Mouse (Mus musculus): ENCODE measurements around the gene Ctsl. TPM values are rescaled to one million over a fixed set of nuclear protein-coding genes. Genes with fewer than 3 reads are reported as not detected.

Gene Ctsl
- total RNA-seq (2017): 84.4 and 135 TPM in 2 replicates

- peak; percentile 96 to 98 for ATAC-seq (replicated peaks in 1 of 2; ENCODE audit: insufficient read depth in 1 of 2, low FRiP score in 2 of 2, low TSS enrichment in 1 of 2, low read depth in 1 of 2, poor library complexity in 2 of 2, severe bottlenecking in 2 of 2)
Measured at GRCm38 (mm10) chr13:64370173-64370940, at the start of gene Ctsl. Gene Ctsl (minus strand): TSS chr13:64370890.

GRCm38 (mm10) chr13:64416955-64417601 is 46.4 kb upstream of the Ctsl start:
- no peak for ATAC-seq (replicated peaks in 1 of 2; ENCODE audit: insufficient read depth in 1 of 2, low FRiP score in 2 of 2, low TSS enrichment in 1 of 2, low read depth in 1 of 2, poor library complexity in 2 of 2, severe bottlenecking in 2 of 2)

- no peak for ATAC-seq (replicated peaks in 1 of 2; ENCODE audit: insufficient read depth in 1 of 2, low FRiP score in 2 of 2, low TSS enrichment in 1 of 2, low read depth in 1 of 2, poor library complexity in 2 of 2, severe bottlenecking in 2 of 2)
Measured at GRCm38 (mm10) chr13:64415659-64416058, 45.0 kb upstream of the Ctsl start.

GRCm38 (mm10) chr13:64412752-64413257 is 42.1 kb upstream of the Ctsl start:
- no peak for ATAC-seq (replicated peaks in 1 of 2; ENCODE audit: insufficient read depth in 1 of 2, low FRiP score in 2 of 2, low TSS enrichment in 1 of 2, low read depth in 1 of 2, poor library complexity in 2 of 2, severe bottlenecking in 2 of 2)

- no peak; a peak in 1 of 4 replicates for ATAC-seq (replicated peaks in 1 of 2; ENCODE audit: insufficient read depth in 1 of 2, low FRiP score in 2 of 2, low TSS enrichment in 1 of 2, low read depth in 1 of 2, poor library complexity in 2 of 2, severe bottlenecking in 2 of 2)
Measured at GRCm38 (mm10) chr13:64411282-64411681, 40.6 kb upstream of the Ctsl start.

- ATAC-seq (replicated peaks in 1 of 2; ENCODE audit: insufficient read depth in 1 of 2, low FRiP score in 2 of 2, low TSS enrichment in 1 of 2, low read depth in 1 of 2, poor library complexity in 2 of 2, severe bottlenecking in 2 of 2): peak; percentile 94 to 96
Measured at GRCm38 (mm10) chr13:64410604-64411003, 39.9 kb upstream of the Ctsl start.

- ATAC-seq (replicated peaks in 1 of 2; ENCODE audit: insufficient read depth in 1 of 2, low FRiP score in 2 of 2, low TSS enrichment in 1 of 2, low read depth in 1 of 2, poor library complexity in 2 of 2, severe bottlenecking in 2 of 2): peak; percentile 59 to 67; a peak in 3 of 4 replicates
Measured at GRCm38 (mm10) chr13:64407992-64408391, 37.3 kb upstream of the Ctsl start.

GRCm38 (mm10) chr13:64405550-64405949 is 34.9 kb upstream of the Ctsl start:
- no peak for ATAC-seq (replicated peaks in 1 of 2; ENCODE audit: insufficient read depth in 1 of 2, low FRiP score in 2 of 2, low TSS enrichment in 1 of 2, low read depth in 1 of 2, poor library complexity in 2 of 2, severe bottlenecking in 2 of 2)

GRCm38 (mm10) chr13:64403519-64403918 is 32.8 kb upstream of the Ctsl start:
- no peak for ATAC-seq (replicated peaks in 1 of 2; ENCODE audit: insufficient read depth in 1 of 2, low FRiP score in 2 of 2, low TSS enrichment in 1 of 2, low read depth in 1 of 2, poor library complexity in 2 of 2, severe bottlenecking in 2 of 2)

- no peak for ATAC-seq (replicated peaks in 1 of 2; ENCODE audit: insufficient read depth in 1 of 2, low FRiP score in 2 of 2, low TSS enrichment in 1 of 2, low read depth in 1 of 2, poor library complexity in 2 of 2, severe bottlenecking in 2 of 2)
Measured at GRCm38 (mm10) chr13:64402951-64403460, 32.3 kb upstream of the Ctsl start.

GRCm38 (mm10) chr13:64402504-64402949 is 31.8 kb upstream of the Ctsl start:
- ATAC-seq (replicated peaks in 1 of 2; ENCODE audit: insufficient read depth in 1 of 2, low FRiP score in 2 of 2, low TSS enrichment in 1 of 2, low read depth in 1 of 2, poor library complexity in 2 of 2, severe bottlenecking in 2 of 2): no peak

- peak; percentile 74 to 81 for ATAC-seq (replicated peaks in 1 of 2; ENCODE audit: insufficient read depth in 1 of 2, low FRiP score in 2 of 2, low TSS enrichment in 1 of 2, low read depth in 1 of 2, poor library complexity in 2 of 2, severe bottlenecking in 2 of 2)
Measured at GRCm38 (mm10) chr13:64402006-64402405, 31.3 kb upstream of the Ctsl start.

GRCm38 (mm10) chr13:64400801-64401361 is 30.2 kb upstream of the Ctsl start:
- ATAC-seq (replicated peaks in 1 of 2; ENCODE audit: insufficient read depth in 1 of 2, low FRiP score in 2 of 2, low TSS enrichment in 1 of 2, low read depth in 1 of 2, poor library complexity in 2 of 2, severe bottlenecking in 2 of 2): no peak

GRCm38 (mm10) chr13:64399906-64400305 is 29.2 kb upstream of the Ctsl start:
- no peak for ATAC-seq (replicated peaks in 1 of 2; ENCODE audit: insufficient read depth in 1 of 2, low FRiP score in 2 of 2, low TSS enrichment in 1 of 2, low read depth in 1 of 2, poor library complexity in 2 of 2, severe bottlenecking in 2 of 2)

- ATAC-seq (replicated peaks in 1 of 2; ENCODE audit: insufficient read depth in 1 of 2, low FRiP score in 2 of 2, low TSS enrichment in 1 of 2, low read depth in 1 of 2, poor library complexity in 2 of 2, severe bottlenecking in 2 of 2): no peak
Measured at GRCm38 (mm10) chr13:64398065-64398464, 27.4 kb upstream of the Ctsl start.

GRCm38 (mm10) chr13:64396979-64397378 is 26.3 kb upstream of the Ctsl start:
- 0 out of 4 replicates have a peak, but pooled peaks of 1 of the 2 experiments have one; percentile 2 for ATAC-seq (replicated peaks in 1 of 2; ENCODE audit: insufficient read depth in 1 of 2, low FRiP score in 2 of 2, low TSS enrichment in 1 of 2, low read depth in 1 of 2, poor library complexity in 2 of 2, severe bottlenecking in 2 of 2)

- ATAC-seq (replicated peaks in 1 of 2; ENCODE audit: insufficient read depth in 1 of 2, low FRiP score in 2 of 2, low TSS enrichment in 1 of 2, low read depth in 1 of 2, poor library complexity in 2 of 2, severe bottlenecking in 2 of 2): no peak
Measured at GRCm38 (mm10) chr13:64388415-64388814, 17.7 kb upstream of the Ctsl start.

- no peak; a peak in 1 of 4 replicates for ATAC-seq (replicated peaks in 1 of 2; ENCODE audit: insufficient read depth in 1 of 2, low FRiP score in 2 of 2, low TSS enrichment in 1 of 2, low read depth in 1 of 2, poor library complexity in 2 of 2, severe bottlenecking in 2 of 2)
Measured at GRCm38 (mm10) chr13:64386048-64386447, 15.4 kb upstream of the Ctsl start.

Measured in hematopoietic stem cell, adult 5-6 weeks (primary cell).